Mouse (Mus musculus) lung, postnatal 14 days (tissue): Measurements from ENCODE around the gene Mmp11.

Experiments
- DNase-seq: peaks from one replicate; pipeline ENCODE4 v3.0.0; 2021

The Mmp11 gene

DNA sequence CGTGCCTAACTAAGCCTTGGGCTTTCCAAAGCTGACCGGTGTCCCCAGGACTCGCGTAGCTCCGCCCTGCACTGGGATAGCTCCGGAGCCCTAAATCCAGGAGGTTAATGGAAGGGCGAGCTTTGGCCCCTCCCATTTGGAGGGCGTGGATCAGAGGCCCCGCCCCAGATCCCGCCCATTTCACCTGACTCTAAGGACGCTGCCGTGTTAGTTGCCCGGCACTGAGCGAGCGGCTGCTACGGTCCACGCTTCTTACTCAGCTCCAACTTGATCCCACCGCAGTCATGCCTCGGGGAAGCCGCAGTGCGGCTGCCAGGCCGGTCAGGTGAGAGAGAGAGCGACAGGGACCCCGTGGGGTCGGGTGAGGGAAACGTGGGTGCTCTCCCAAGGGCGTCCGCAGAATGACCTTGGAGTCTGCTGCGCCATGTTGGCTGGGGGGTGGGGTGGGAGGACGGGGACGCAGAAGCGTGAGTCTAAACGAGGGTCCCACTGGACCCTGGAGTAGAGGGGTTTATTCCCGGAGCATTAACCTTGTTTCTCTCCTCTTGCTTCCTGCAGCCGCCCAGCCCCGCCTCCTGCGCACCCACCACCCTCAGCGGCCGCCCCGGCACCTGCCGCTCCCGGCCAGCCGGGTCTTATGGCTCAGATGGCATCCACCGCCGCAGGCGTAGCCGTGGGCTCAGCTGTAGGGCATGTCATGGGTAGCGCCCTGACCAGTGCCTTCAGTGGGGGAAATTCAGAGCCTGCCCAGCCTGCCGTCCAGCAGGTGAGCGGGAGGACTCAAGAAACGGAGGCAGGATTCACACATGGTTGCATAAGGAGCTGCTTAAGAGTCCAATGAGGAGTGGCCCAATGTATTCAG, at the start of gene Mmp11:
TSS of gene Mmp11 (minus strand) at position 817 of the 862 bp plus-strand sequence.
- peak; percentile 69 for DNase-seq

- no peak for DNase-seq
Observed at GRCm38 (mm10) chr10:75979432-75979831, 43.1 kb upstream of the Mmp11 start.

DNA sequence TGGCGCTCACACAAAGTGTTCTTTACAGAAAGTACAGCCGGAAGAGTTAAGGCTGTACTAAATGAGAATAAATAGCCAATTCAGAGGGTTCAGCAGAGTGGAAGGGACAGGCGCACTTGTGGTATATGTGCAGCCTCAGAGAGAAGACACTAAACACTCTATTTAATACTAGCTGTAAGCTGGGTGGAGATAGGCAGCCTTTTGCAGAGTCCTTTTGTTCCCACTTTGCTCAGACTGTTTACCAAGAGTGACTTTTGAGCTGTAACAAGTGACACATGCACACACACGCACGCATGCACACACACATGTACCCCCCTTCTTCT, 42.5 kb upstream of the Mmp11 start:
- DNase-seq = no peak

DNA sequence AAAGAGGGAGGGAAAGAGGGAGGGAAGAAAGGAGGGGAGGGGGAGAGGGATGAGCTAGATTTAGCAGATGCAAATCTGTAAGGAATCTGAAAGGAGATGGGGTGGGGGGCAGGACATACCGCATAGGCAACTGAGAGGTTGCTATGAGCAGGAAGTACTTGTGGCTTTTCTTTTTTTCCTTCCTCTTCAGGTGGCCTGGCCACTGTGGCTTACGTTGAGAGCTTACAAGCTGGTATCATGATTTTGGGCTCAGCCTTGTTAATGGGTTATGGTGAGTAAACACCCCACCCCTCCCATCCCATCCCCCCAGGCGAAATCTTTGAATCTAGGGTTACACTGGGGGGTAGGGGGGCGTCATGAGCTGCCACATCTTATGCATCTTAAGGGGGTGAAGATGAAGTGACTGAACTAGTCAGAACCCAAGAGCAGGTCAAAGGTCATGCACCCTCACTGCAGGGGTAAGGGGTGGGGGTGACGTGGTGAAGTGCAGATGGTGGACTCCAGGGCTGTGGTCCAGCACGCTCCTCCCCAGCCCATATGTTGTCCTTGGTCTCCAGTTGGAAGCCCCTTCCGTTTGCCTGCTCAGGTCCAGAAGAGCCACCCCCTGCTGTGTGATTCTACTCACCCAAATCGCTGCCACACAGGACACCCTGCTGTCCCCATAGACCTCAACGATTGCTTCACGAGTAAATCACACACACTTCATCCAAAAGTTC, 42.0 kb upstream of the Mmp11 start:
- DNase-seq = no peak

GRCm38 (mm10) chr10:75975216-75975615, 38.9 kb upstream of the Mmp11 start:
- no peak for DNase-seq

GRCm38 (mm10) chr10:75973846-75974245, 37.5 kb upstream of the Mmp11 start:
- no peak for DNase-seq

- DNase-seq = no peak
Observed at GRCm38 (mm10) chr10:75954381-75954811, 18.1 kb upstream of the Mmp11 start, which contains the start of gene Gm5134. Gene Gm5134 (plus strand): TSS chr10:75954514.

- peak; percentile 71 for DNase-seq
Observed at GRCm38 (mm10) chr10:75951424-75952050, 15.2 kb upstream of the Mmp11 start.

DNA sequence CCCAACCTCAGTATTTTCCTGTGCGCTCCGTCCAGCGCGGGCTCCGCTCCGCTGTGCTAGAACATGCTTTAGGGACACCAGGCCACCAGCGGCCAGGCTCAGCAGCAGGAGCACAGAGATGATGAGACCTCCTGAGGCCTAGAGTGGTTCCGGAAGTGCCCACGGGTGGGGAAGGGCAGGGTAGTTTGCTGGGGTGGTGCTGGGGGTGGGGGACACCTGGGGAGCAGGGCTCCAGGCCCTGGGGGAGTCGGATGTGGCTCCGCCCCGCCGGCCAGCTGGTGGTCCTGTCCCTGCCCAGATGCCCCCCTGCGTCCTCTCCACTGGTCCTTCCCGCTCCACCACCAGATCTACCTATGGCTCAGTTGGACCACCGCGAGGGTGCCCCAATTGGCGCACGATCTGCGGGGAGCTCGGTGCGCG, 14.5 kb upstream of the Mmp11 start:
- DNase-seq = no peak

DNA sequence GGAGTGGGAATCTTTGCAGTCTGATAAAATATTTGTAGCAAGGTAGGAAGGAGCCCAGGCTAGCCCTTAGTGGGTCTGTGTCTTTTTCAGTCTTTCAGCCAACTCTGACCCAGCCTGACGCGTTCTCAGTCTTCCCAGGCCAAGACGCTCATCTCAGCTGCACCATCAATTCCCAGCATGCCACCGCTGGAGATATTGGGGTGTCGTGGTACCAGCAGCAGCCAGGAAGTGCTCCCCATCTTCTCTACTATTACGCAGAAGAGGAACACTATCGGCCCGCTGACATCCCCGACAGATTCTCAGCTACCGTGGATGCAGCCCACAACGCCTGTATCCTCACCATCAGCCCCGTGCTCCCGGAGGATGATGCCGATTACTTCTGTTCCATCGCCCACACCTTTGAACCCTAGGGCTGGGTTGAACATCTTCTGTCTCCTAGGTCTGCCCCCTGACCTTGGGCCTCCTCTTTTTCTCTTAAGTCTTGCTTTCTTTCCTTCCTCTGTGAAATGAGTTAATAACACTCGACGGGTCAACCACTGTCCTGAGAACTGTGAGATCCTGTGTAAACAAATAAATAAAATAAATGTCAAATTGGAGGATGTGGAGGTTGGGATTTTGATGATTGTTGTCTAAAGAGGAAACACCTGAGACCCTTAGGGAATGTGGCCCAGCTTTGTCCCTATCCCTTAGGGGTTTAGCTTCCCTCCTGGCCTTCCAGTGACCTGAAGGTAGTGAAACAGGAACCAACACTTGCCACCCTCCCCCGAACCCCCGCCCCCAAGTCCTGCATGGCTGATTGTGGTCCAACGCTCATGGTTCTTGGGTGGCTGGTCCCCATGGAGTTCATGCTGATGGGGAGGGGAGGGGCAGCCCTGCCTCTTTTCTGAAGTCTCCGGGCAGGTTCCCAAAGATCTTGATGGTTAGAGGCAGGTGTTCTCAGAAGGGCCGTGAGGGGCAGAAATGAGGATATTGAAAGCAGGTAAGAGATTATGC, 13.1 kb upstream of the Mmp11 start:
- DNase-seq = no peak

DNA sequence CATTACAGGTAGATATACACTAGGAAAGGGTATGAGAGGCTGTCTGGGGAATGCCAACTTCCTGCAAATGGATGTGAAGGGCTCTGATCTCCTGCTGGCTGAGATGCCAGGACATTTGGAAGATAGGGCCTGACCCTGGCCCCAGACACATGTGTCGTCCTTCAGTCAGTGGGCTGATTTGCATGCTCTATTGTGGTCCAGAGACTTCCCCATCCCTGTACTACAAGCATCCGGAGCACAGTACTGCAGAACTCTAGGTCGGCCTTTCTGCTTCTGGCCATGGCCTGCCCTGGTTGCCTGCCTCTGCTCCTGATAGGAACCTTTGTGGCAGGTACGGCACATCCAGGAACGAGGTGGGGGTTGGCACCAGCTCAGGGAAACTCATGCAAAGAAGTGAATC, 11.8 kb upstream of the Mmp11 start:
- DNase-seq = no peak

GRCm38 (mm10) chr10:75945896-75946295, 9.6 kb upstream of the Mmp11 start:
- peak; percentile 51 for DNase-seq

DNA sequence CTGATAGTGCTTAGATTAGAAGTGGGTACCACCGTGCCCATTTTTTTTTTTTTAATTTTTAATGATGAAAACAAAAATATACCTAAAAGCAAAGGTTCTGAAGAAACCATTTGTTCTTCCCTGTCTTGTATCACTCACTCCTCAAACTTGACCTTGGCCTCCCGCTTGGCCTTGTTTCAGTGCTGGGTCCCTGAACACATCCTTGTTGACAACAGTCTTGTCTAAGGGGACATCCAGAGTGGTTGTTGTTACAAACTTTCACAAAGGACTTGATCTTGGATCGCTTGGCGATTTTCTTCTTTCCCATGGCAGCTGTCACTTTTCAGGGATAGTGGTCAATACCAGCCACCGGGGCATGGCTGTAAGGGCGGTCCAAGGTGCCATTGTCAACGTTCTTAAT, 8.9 kb upstream of the Mmp11 start:
- DNase-seq = no peak

DNA sequence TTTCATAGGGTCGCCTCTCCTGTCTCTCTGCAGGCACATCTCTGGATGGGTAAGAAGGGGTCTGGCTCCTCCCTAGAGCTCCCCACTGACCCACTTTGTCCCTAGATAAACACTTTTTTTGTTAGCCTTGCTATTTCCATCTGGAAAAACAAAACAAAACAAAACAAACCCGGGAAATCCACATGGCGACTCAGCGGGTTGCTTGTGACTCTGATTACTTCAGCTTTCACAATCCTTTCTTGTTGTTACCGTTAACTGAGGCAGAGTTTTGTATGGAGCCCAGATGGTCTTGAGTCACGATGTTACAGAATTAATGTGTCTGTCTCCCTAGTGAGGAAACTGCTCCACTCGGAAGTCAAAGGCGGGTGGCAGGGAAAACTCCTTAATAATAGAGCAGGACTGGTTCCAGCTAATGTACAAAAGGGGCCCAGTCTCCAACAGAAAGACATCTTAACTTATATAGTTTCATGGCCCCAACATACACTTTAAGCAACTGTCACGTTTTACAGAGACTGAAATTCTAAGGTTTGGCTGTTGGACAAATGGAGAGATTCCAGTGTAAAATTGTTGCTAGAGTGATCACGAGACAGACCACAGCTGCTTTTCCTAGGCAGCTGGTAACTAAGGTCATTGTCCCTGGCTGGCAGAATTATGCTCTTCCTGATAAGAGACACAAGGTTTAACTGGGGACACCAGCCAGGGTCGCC, 7.9 kb upstream of the Mmp11 start:
- no peak for DNase-seq

DNA sequence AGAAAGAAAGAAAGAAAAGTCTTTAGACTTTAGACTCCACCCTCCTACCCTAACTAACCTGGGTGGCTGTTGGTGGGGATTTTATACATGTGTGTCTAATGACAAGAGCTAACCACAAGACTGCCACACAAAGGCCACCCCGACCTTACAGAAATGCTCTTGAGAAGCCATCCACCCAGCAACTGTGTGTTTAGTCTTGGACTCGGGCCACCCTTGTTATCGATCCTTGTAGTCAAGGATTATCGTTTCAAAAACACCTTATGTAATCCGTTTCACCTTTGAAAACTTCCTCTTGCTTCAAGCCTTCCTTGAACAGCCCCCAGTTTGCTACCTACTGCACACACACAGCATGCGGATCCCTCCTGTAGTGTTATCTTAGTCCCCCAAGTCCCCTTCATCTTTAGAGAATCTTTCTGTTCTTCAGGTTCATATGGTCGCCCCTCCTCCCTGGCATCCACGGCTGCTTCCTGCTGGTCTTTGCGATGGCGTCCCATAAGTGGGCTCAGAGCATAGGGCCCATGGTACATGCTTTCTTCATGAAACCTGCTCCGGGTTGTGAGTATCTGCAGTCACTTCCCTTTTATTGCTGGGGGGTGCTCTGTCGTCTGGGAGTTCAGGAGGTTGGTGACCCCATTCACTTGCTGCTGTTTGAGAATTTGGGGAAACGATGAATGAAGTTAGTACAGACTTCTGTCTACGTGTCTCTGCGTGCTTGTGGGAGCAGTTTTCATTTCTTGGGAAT, 6.6 kb upstream of the Mmp11 start, which contains the start of gene Vpreb3:
TSS of gene Vpreb3 (plus strand) at position 322 of the 742 bp plus-strand sequence.
- no peak for DNase-seq

- no peak for DNase-seq
Observed at GRCm38 (mm10) chr10:75941042-75941824, 4.9 kb upstream of the Mmp11 start.

DNA sequence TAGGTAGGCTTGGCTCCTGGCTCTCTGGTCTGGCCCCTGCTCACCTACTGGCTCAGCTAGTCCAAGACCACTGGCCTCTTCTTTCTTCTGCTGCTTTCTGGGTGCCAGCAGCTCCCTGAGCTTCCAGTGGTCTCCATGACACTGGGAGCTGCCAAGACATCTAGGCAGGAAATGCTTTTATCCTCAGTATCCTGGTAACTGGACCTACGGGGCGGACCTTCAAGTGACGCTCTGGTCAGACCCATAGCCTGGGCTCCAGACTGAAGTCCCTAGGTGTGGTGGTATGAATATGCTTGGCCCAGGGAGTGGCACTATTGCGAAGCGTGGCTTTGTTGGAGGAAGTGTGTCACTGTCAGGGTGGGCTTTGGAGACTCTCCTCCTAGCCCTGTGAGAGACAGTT, 4.2 kb upstream of the Mmp11 start, which contains the start of gene Gm867:
TSS of gene Gm867 (minus strand) at position 153 of the 400 bp plus-strand sequence.
- DNase-seq = no peak

DNA sequence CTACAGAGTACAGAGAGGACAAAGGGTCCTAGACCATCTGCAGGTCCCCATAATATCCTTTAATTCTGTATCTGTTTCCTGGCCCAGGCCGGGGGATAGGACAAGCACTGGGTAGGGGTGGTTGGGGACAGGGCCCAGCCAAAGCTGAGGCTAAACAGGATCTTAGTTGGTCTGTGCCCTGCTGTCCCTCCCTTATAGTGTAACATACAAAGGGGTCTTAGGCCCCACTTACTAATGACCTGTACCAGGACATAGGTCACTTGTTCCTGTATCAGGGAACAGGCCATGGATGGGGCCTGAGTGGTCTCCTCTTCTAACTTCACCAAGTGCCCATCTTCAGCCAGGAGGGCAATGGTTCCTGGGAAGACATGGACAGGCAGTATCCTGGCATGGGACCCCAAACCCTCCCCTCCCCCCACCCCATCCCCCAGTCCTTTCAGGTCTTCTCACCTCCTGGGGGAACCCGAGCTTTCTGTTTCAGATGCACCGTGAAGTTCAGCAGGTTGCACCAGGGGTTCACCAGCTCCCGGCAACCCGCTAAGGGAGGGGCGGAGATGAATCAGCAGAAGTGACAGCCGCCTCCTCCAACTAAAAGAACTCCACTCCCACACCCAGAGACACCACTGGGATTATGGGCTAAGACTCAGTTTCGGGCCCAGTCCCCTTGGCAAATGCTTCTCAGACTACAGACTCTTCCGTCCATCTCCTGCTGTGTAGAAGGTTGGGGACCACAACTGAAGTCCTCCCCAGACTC, 3.4 kb upstream of the Mmp11 start:
- no peak for DNase-seq
